12 mouse cellular contexts compared by ENCODE assay signal in the genomic region with DNA sequence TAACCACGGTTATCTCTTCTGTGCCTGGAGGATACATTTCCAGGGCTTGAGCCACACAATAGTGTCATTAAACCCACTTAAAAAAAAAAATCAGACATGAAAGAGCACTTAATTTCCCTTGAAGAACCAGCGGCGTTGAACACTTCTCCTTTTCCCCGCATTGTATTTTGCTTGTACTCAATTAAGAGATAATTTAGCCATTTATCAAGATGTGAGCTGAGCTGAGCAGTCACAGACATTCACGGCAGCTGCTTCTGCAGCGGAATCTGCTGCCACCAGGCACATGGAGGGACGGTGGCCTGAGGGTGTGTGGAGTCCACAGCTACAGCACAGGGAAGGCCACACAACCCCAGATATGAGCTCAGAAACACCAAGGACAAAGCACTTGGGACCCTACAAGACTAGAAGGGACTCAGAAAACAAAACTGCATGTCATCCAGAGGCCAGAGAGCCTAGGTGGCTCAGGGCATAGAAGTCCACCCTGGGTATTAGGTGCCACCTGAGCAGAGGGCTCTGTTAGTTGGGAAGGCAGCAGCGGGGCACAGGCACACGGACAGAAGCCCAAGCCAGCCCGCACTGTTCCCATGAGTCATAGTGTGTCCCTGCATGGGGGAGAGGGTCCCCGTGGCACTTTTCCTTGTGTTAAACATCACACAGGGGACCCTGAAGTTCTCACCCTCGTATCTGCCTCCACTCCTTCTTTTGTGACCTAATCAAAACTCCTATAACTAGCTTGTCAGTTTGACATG.
DNase-seq lines count a peak whose midpoint lies in the region; ATAC-seq lines count a peak whose summit lies in the region.
"Had no signal": no experiment of that assay in that cellular context is flagged by ENCODE, and none has a peak within 500 bp of the region (broad histone marks: within the 10 kb centered on the region; RNA-seq: fewer than 3 reads in every experiment).

No protein-coding gene starts in this region.

- peaks cover 47% of the 10 kb centered on the region for H3K27me3 ChIP-seq in heart, embryonic 12.5 days (replicated peaks)
- H3K27me3 ChIP-seq in embryonic facial prominence, embryonic 10.5 days (replicated peaks; ENCODE audit: low read depth, poor library complexity, severe bottlenecking): peaks cover 100% of the 10 kb centered on the region
- H3K27me3 ChIP-seq in hindbrain, embryonic 13.5 days: peaks cover 69% of the 10 kb centered on the region
- H3K27me3 ChIP-seq in midbrain, embryonic 15.5 days (replicated peaks): peaks cover 68% of the 10 kb centered on the region

- no peaks in the 10 kb centered on the region for H3K36me3 ChIP-seq in heart, embryonic 12.5 days
- no peaks in the 10 kb centered on the region for H3K36me3 ChIP-seq in embryonic facial prominence, embryonic 10.5 days (replicated peaks)
- H3K36me3 ChIP-seq in hindbrain, embryonic 13.5 days: no peaks in the 10 kb centered on the region
- H3K36me3 ChIP-seq in midbrain, embryonic 15.5 days (replicated peaks): no peaks in the 10 kb centered on the region
- H3K36me3 ChIP-seq: G1E; liver, embryonic 15.5 days had no signal

- no peak for DNase-seq in heart, postnatal 36 days
- no peak for DNase-seq in embryonic facial prominence, embryonic 10.5 days (ENCODE audit: low spot score)
- DNase-seq in kidney, adult 11 months: no peak
- DNase-seq in thymus, postnatal 10 days (ENCODE audit: low spot score in 2 of 2): no peak
- DNase-seq in yolk sac, embryonic 10.5 days (ENCODE audit: low spot score): no peak
- DNase-seq: heart, adult 18-20 months; kidney, postnatal 36 days had no signal

- no peak overlapping the region for H3K4me3 ChIP-seq in heart, embryonic 12.5 days
- peak overlapping the region; percentile 39 for H3K4me3 ChIP-seq in embryonic facial prominence, embryonic 10.5 days
- H3K4me3 ChIP-seq in hindbrain, embryonic 13.5 days: no peak overlapping the region
- no peak overlapping the region for H3K4me3 ChIP-seq in midbrain, embryonic 15.5 days
- H3K4me3 ChIP-seq: liver, embryonic 15.5 days had no signal

- H3K4me1 ChIP-seq in heart, embryonic 12.5 days (replicated peaks): peaks cover 26% of the 10 kb centered on the region
- peaks cover 42% of the 10 kb centered on the region for H3K4me1 ChIP-seq in embryonic facial prominence, embryonic 10.5 days
- H3K4me1 ChIP-seq in hindbrain, embryonic 13.5 days (replicated peaks): peaks cover 36% of the 10 kb centered on the region
- H3K4me1 ChIP-seq in midbrain, embryonic 15.5 days: peaks cover 32% of the 10 kb centered on the region
- H3K4me1 ChIP-seq: liver, embryonic 15.5 days had no signal

- no peak overlapping the region for H3K27ac ChIP-seq in heart, embryonic 12.5 days (ENCODE audit: poor library complexity, severe bottlenecking)
- peak overlapping the region; percentile 48; the same call in 1 of the 2 replicates for H3K27ac ChIP-seq in embryonic facial prominence, embryonic 10.5 days (replicated peaks)
- H3K27ac ChIP-seq in hindbrain, embryonic 13.5 days: no peak overlapping the region
- peak overlapping the region; percentile 27; the same call in 1 of the 2 replicates for H3K27ac ChIP-seq in midbrain, embryonic 15.5 days
- H3K27ac ChIP-seq: liver, embryonic 15.5 days had no signal

- intact Hi-C loops in heart, postnatal 36 days (cut with DNase I): no loop called here

- 46% methylated on average over 12 of the region's 12 CpGs for WGBS in heart, embryonic 12.5 days
- 37% methylated on average over 12 of the region's 12 CpGs for WGBS in embryonic facial prominence, embryonic 10.5 days
- WGBS in hindbrain, embryonic 13.5 days: 34% methylated on average over 12 of the region's 12 CpGs
- WGBS in midbrain, embryonic 15.5 days: 27% methylated on average over 12 of the region's 12 CpGs

- no peaks in the 10 kb centered on the region for H3K9me3 ChIP-seq in heart, embryonic 12.5 days (replicated peaks)
- H3K9me3 ChIP-seq in embryonic facial prominence, embryonic 10.5 days: no peaks in the 10 kb centered on the region
- no peaks in the 10 kb centered on the region for H3K9me3 ChIP-seq in hindbrain, embryonic 13.5 days
- no peaks in the 10 kb centered on the region for H3K9me3 ChIP-seq in midbrain, embryonic 15.5 days
- H3K9me3 ChIP-seq: G1E; liver, embryonic 15.5 days had no signal

- 0 out of 2 replicates have a peak overlapping the region, but pooled peaks have one; percentile 11 for H3K9ac ChIP-seq in heart, embryonic 12.5 days
- 0 out of 2 replicates have a peak overlapping the region, but pooled peaks have one; percentile 20 for H3K9ac ChIP-seq in hindbrain, embryonic 13.5 days
- H3K9ac ChIP-seq in midbrain, embryonic 15.5 days: no peak overlapping the region
- H3K9ac ChIP-seq: liver, embryonic 15.5 days had no signal

- no peak for ATAC-seq in heart, embryonic 12.5 days (ENCODE audit: insufficient number of reproducible peaks, low FRiP score)
- ATAC-seq in hindbrain, embryonic 13.5 days (ENCODE audit: low FRiP score): peak; percentile 60; the same call in 1 of the 2 replicates
- ATAC-seq in midbrain, embryonic 15.5 days (replicated peaks): no peak

- no peak overlapping the region for H3K4me2 ChIP-seq in heart, embryonic 12.5 days
- H3K4me2 ChIP-seq in hindbrain, embryonic 13.5 days: peak overlapping the region; percentile 35
- peak overlapping the region; percentile 26 for H3K4me2 ChIP-seq in midbrain, embryonic 15.5 days
- H3K4me2 ChIP-seq: liver, embryonic 15.5 days had no signal

Comparison
In these comparisons a context has a peak if more than half of its experiments do, and no peak if none do; other contexts are left out.
1. H3K27ac ChIP-seq: peak in embryonic facial prominence, embryonic 10.5 days (single experiment) and midbrain, embryonic 15.5 days (single experiment); none in heart, embryonic 12.5 days (single experiment) and hindbrain, embryonic 13.5 days (single experiment).